In the genomic region with DNA sequence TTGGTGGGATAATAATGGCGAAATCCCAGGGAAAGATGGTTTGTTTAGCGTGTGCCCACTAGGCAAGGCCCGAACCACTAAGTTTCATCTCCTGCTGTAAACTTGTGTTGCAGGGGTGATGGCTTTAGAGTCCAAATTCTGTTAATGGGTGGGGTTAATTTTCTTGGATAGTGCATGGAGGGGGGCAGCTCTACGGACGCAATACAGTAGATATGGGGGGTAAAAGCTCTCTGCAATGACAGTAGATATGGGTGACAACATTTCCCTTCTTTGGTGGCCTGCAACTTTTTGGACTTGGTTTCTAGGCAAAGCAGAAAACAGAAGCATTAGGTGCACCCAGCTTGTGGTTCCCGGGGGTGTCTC, we compare ENCODE assay signal across 8 mouse cellular contexts. TPM values are rescaled to one million over a fixed set of nuclear protein-coding genes. Genes with fewer than 3 reads are reported as not detected.
DNase-seq lines count a peak whose midpoint lies in the region; ATAC-seq and TF ChIP-seq lines count a peak whose summit lies in the region.

No protein-coding gene starts in this region.

- peak overlapping the region; percentile 71 for H3K4me2 ChIP-seq in lung, embryonic 14.5 days
- H3K4me2 ChIP-seq in embryonic facial prominence, embryonic 15.5 days (replicated peaks) = peak overlapping the region; percentile 97
- peak overlapping the region; percentile 98 for H3K4me2 ChIP-seq in intestine, postnatal 0 days (replicated peaks; ENCODE audit: low read depth)
- peak overlapping the region; percentile 49 for H3K4me2 ChIP-seq in neural tube, embryonic 14.5 days (ENCODE audit: low read depth, low read length)

- no peaks in the 10 kb centered on the region for H3K36me3 ChIP-seq in lung, embryonic 14.5 days (ENCODE audit: insufficient read depth)
- H3K36me3 ChIP-seq in embryonic facial prominence, embryonic 15.5 days = no peaks in the 10 kb centered on the region
- H3K36me3 ChIP-seq in intestine, postnatal 0 days (ENCODE audit: control insufficient read depth, insufficient read depth) = no peaks in the 10 kb centered on the region
- no peaks in the 10 kb centered on the region for H3K36me3 ChIP-seq in neural tube, embryonic 14.5 days (ENCODE audit: control insufficient read depth, insufficient read depth, low read length)

- TF ChIP-seq CTCF in lung, embryonic 14.5 days (IDR thresholded peaks at IDR 0.05; ENCODE audit: low read depth) = no peak
- no peak for TF ChIP-seq CTCF in intestine, postnatal 0 days (IDR thresholded peaks at IDR 0.05; ENCODE audit: low read depth)

- peaks cover 14% of the 10 kb centered on the region; the same call in 1 of the 2 replicates for H3K27me3 ChIP-seq in lung, embryonic 14.5 days (ENCODE audit: insufficient read depth, low read length)
- peaks cover 18% of the 10 kb centered on the region for H3K27me3 ChIP-seq in embryonic facial prominence, embryonic 15.5 days
- H3K27me3 ChIP-seq in intestine, postnatal 0 days (replicated peaks; ENCODE audit: control insufficient read depth, insufficient read depth, low read length) = 0 out of 2 replicates have a peak, but pooled peaks cover 3% of the 10 kb centered on the region
- H3K27me3 ChIP-seq in neural tube, embryonic 14.5 days (ENCODE audit: control insufficient read depth, insufficient read depth, low read length) = peaks cover 3% of the 10 kb centered on the region; the same call in 1 of the 2 replicates

- H3K9me3 ChIP-seq in lung, embryonic 14.5 days (ENCODE audit: low read depth, low read length) = no peaks in the 10 kb centered on the region
- no peaks in the 10 kb centered on the region for H3K9me3 ChIP-seq in embryonic facial prominence, embryonic 15.5 days (replicated peaks)
- H3K9me3 ChIP-seq in intestine, postnatal 0 days (ENCODE audit: control insufficient read depth) = no peaks in the 10 kb centered on the region
- no peaks in the 10 kb centered on the region for H3K9me3 ChIP-seq in neural tube, embryonic 14.5 days (ENCODE audit: control insufficient read depth, low read length)

- peak overlapping the region; percentile 69; the same call in 1 of the 2 replicates for H3K27ac ChIP-seq in lung, embryonic 14.5 days (ENCODE audit: low read depth)
- peak overlapping the region; percentile 82; the same call in 1 of the 2 replicates for H3K27ac ChIP-seq in embryonic facial prominence, embryonic 15.5 days (replicated peaks)
- peak overlapping the region; percentile 76; the same call in 1 of the 2 replicates for H3K27ac ChIP-seq in intestine, postnatal 0 days (ENCODE audit: low read depth, low read length)
- H3K27ac ChIP-seq in neural tube, embryonic 14.5 days (ENCODE audit: low read depth, low read length) = peak overlapping the region; percentile 89; the same call in 1 of the 2 replicates

- H3K9ac ChIP-seq in lung, embryonic 14.5 days = peak overlapping the region; percentile 87
- H3K9ac ChIP-seq in embryonic facial prominence, embryonic 15.5 days = peak overlapping the region; percentile 81
- H3K9ac ChIP-seq in intestine, postnatal 0 days (ENCODE audit: low read depth, low read length) = peak overlapping the region; percentile 65
- H3K9ac ChIP-seq in neural tube, embryonic 14.5 days (replicated peaks; ENCODE audit: low read depth, low read length) = peak overlapping the region; percentile 88

- H3K4me3 ChIP-seq in lung, embryonic 14.5 days (ENCODE audit: low read depth, low read length) = peak overlapping the region; percentile 63
- H3K4me3 ChIP-seq in embryonic facial prominence, embryonic 15.5 days (replicated peaks) = peak overlapping the region; percentile 69
- peak overlapping the region; percentile 65 for H3K4me3 ChIP-seq in intestine, postnatal 0 days (ENCODE audit: low read depth, low read length)
- H3K4me3 ChIP-seq in neural tube, embryonic 14.5 days (ENCODE audit: low read depth, low read length) = peak overlapping the region; percentile 60

- ATAC-seq in lung, embryonic 14.5 days (ENCODE audit: insufficient read depth) = no peak
- ATAC-seq in embryonic facial prominence, embryonic 15.5 days (ENCODE audit: insufficient number of reproducible peaks, low FRiP score, low TSS enrichment, low read depth) = no peak
- no peak for ATAC-seq in intestine, postnatal 0 days
- no peak for ATAC-seq in neural tube, embryonic 14.5 days (ENCODE audit: low read depth)

- H3K4me1 ChIP-seq in lung, embryonic 14.5 days (ENCODE audit: insufficient read depth) = 0 out of 2 replicates have a peak, but pooled peaks cover 3% of the 10 kb centered on the region
- H3K4me1 ChIP-seq in embryonic facial prominence, embryonic 15.5 days = peaks cover 19% of the 10 kb centered on the region
- H3K4me1 ChIP-seq in intestine, postnatal 0 days (replicated peaks; ENCODE audit: control insufficient read depth, insufficient read depth, low read length) = peaks cover 5% of the 10 kb centered on the region; the same call in 1 of the 2 replicates
- peaks cover 10% of the 10 kb centered on the region; the same call in 1 of the 2 replicates for H3K4me1 ChIP-seq in neural tube, embryonic 14.5 days (ENCODE audit: control insufficient read depth, insufficient read depth, low read length)

- DNase-seq in lung, embryonic 14.5 days = no peak
- no peak for DNase-seq in lung, postnatal 14 days
- DNase-seq in cerebellum, postnatal 4 days (ENCODE audit: low spot score in 2 of 2) = no peak
- no peak for DNase-seq in spleen, adult 18-20 months
- no peak for DNase-seq in embryo, embryonic 11 days

- WGBS in lung, embryonic 14.5 days = 60% methylated on average over 6 of the region's 6 CpGs
- WGBS in embryonic facial prominence, embryonic 15.5 days = 62% methylated on average over 6 of the region's 6 CpGs
- whole genome bisulfite sequencing in intestine, postnatal 0 days = 54% methylated on average over 6 of the region's 6 CpGs
- WGBS in neural tube, embryonic 14.5 days = 71% methylated on average over 6 of the region's 6 CpGs

RNA-seq across cellular contexts. Expression of a gene that starts 0.8 kb away (rescaled TPM):
- polyA plus RNA-seq in lung, embryonic 14.5 days (2014; fragmentation: Nextera tagmentation; extraction: Ambion mirVana) = 50.3 and 55.8 TPM in 2 replicates
- 65.5 and 77.0 TPM in 2 replicates for polyA plus RNA-seq in embryonic facial prominence, embryonic 15.5 days (2015; fragmentation: Nextera tagmentation; extraction: Ambion mirVana)
- polyA plus RNA-seq in intestine, postnatal 0 days (2015; fragmentation: Nextera tagmentation; extraction: Ambion mirVana) = 24.1 and 28.7 TPM in 2 replicates
- 332 and 348 TPM in 2 replicates for polyA plus RNA-seq in neural tube, embryonic 14.5 days (2014; fragmentation: Nextera tagmentation; extraction: Ambion mirVana)

RNA-seq across cellular contexts. Expression of a gene that starts 18.5 kb away (rescaled TPM):
- 0.18 TPM in 1 of 2 replicates, not detected in the other for polyA plus RNA-seq in lung, embryonic 14.5 days (2014; fragmentation: Nextera tagmentation; extraction: Ambion mirVana)
- 1.6 and 1.9 TPM in 2 replicates for polyA plus RNA-seq in embryonic facial prominence, embryonic 15.5 days (2015; fragmentation: Nextera tagmentation; extraction: Ambion mirVana)
- polyA plus RNA-seq in intestine, postnatal 0 days (2015; fragmentation: Nextera tagmentation; extraction: Ambion mirVana) = 8.6 and 11.2 TPM in 2 replicates
- not detected in 2 replicates for polyA plus RNA-seq in neural tube, embryonic 14.5 days (2014; fragmentation: Nextera tagmentation; extraction: Ambion mirVana)

RNA-seq across cellular contexts. Expression of a gene that starts 25.0 kb away (rescaled TPM):
- polyA plus RNA-seq in lung, embryonic 14.5 days (2014; fragmentation: Nextera tagmentation; extraction: Ambion mirVana) = 11.5 and 11.6 TPM in 2 replicates
- 7.5 TPM in 2 replicates for polyA plus RNA-seq in embryonic facial prominence, embryonic 15.5 days (2015; fragmentation: Nextera tagmentation; extraction: Ambion mirVana)
- polyA plus RNA-seq in intestine, postnatal 0 days (2015; fragmentation: Nextera tagmentation; extraction: Ambion mirVana) = 260 and 264 TPM in 2 replicates
- 0.52 and 0.64 TPM in 2 replicates for polyA plus RNA-seq in neural tube, embryonic 14.5 days (2014; fragmentation: Nextera tagmentation; extraction: Ambion mirVana)

Comparison
In these comparisons a context has a peak if more than half of its experiments do, and no peak if none do; other contexts are left out.
1. RNA of a gene that starts 25.0 kb away (polyA plus RNA-seq): 260 to 264 TPM in intestine, postnatal 0 days; 11.5 to 11.6 TPM in lung, embryonic 14.5 days, 7.5 TPM in embryonic facial prominence, embryonic 15.5 days and 0.52 to 0.64 TPM in neural tube, embryonic 14.5 days; every median in the first group is over 10 times any median in the second.
2. Peak in every context shown above with its lines, with median percentiles within 50 percentile points of each other: H3K27ac ChIP-seq, H3K4me2 ChIP-seq, H3K4me3 ChIP-seq and H3K9ac ChIP-seq.